Mouse (Mus musculus) intestine, embryonic 14.5 days (tissue): ENCODE measurements around the gene Ap1ar. TPM values are rescaled to one million over a fixed set of nuclear protein-coding genes. Genes with fewer than 3 reads are reported as not detected.
A peak's percentile ranks its signal among the peaks of the same experiment; 100 is the strongest.

Source experiments
- ATAC-seq: fragments of 200-750 bp; cut with Nextera tagmentation; replicated peaks from 2 replicates; pipeline ENCODE4 v1.8.0; 2017; ENCODE audit warnings: low read depth, moderate number of reproducible peaks, moderate TSS enrichment, moderate library complexity; ENCODE audit not compliant: low FRiP score, low TSS enrichment
- DNase-seq: peaks from one replicate; pipeline ENCODE4 v3.0.0-alpha.2; 2018; ENCODE audit warnings: low spot score
- H3K27ac ChIP-seq: fragments of 300-500 bp; sonication (generic); 2 replicates; pipeline ENCODE4 v1.5.1; 2014; ENCODE audit warnings: low read depth, mild to moderate bottlenecking, control low read depth
- H3K27me3 ChIP-seq: fragments of 300-500 bp; sonication (generic); replicated peaks from 2 replicates; pipeline ENCODE4 v1.6.1; 2014; ENCODE audit warnings: low read length, control low read depth; ENCODE audit not compliant: control insufficient read depth, insufficient read depth
- H3K36me3 ChIP-seq: fragments of 300-500 bp; sonication (generic); 2 replicates; pipeline ENCODE4 v1.6.1; 2014; ENCODE audit warnings: low read length, control low read depth; ENCODE audit not compliant: control insufficient read depth, insufficient read depth
- H3K4me1 ChIP-seq: fragments of 300-500 bp; sonication (generic); replicated peaks from 2 replicates; pipeline ENCODE4 v1.6.1; 2014; ENCODE audit warnings: low read length, control low read depth, mixed read lengths; ENCODE audit not compliant: control insufficient read depth, insufficient read depth
- H3K4me2 ChIP-seq: fragments of 300-500 bp; sonication (generic); 2 replicates; pipeline ENCODE4 v1.6.1; 2014; ENCODE audit warnings: low read length
- H3K4me3 ChIP-seq: fragments of 300-500 bp; sonication (generic); 2 replicates; pipeline ENCODE4 v1.5.1; 2014; ENCODE audit warnings: low read depth, low read length, control low read depth, mixed read lengths
- H3K9ac ChIP-seq: fragments of 300-500 bp; sonication (generic); 2 replicates; pipeline ENCODE4 v1.6.1; 2014; ENCODE audit warnings: mild to moderate bottlenecking, low read length
- H3K9me3 ChIP-seq: fragments of 300-500 bp; sonication (generic); 2 replicates; pipeline ENCODE4 v1.6.1; 2016; ENCODE audit warnings: low read length, control low read depth; ENCODE audit not compliant: control insufficient read depth
- WGBS: fragments of 180-500 bp; shearing (Covaris S2); extraction: QIAGEN DNeasy Blood & Tissue Kit; methylation state at CpG from one replicate; pipeline ENCODE4 v1.1.7; 2014; 5-methylcytosine and 5-hydroxymethylcytosine counted together
- polyA plus RNA-seq: library from polyadenylated mRNA; unstranded; fragments of >200 nt; fragmentation: Nextera tagmentation; extraction: Ambion mirVana; gene quantifications from 2 replicates; pipeline ENCODE4 v1.2.1, GENCODE M21; 2014

Gene Ap1ar
- polyA plus RNA-seq, 1 experiment from 2014 or later: 65.5 TPM

DNA sequence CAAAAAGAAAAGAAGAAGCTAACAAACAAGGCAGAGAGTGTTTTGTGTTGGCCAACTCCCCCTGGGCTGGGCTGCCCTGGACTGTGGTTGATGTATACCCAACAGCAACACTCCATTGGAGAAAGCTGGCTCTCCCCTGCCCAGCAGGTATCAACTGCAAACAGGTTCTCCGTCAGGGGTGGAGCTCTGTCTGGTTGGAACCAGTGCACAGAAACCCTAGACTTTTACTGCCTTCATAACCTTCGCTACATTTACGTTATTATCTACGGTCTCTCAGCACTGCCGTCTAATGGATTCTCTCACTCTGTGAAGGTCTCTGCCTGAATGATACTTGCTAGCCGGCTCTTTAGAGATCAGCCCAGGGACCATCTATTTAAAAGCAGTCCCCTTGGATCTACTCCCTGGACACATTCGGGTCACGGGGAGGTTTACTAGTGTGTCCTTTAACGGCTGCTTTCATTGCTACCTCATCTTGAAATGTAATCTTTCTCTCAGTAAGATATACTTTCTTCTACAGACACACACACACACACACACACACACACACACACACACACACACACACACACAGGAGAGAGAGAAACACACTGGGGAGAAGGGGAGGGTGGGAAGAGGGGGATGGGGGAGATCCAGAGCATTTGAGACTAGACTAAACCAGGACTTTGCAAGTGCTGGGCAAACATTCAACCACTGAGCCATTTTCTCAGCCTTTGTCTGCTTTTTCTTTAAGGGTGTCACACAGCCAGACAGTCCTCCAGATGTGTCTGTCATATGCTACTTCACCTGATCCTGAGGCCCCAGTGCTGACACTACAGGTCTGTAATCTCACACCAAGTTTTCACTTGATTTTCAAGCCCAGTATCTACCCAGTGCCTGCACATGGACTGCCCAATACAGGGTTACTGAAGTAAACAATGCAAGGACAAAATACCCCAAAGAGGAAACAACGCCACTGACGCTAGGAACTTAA is 18.3 kb downstream of the Ap1ar start:
- WGBS: 54% methylated on average over 11 of the region's 11 CpGs
- peak; percentile 78 for ATAC-seq
- no peak for DNase-seq
- H3K9ac ChIP-seq: no peak overlapping the region
- no peak overlapping the region for H3K27ac ChIP-seq
- no peaks in the 10 kb centered on the region for H3K27me3 ChIP-seq
- H3K4me1 ChIP-seq: no peaks in the 10 kb centered on the region
- H3K4me2 ChIP-seq: no peak overlapping the region
- H3K4me3 ChIP-seq: no peak overlapping the region
- no peaks in the 10 kb centered on the region for H3K9me3 ChIP-seq
- H3K36me3 ChIP-seq: peaks cover 43% of the 10 kb centered on the region

GRCm38 (mm10) chr3:127817120-127817683 is 20.1 kb downstream of the Ap1ar start:
- DNase-seq (no peak), ATAC-seq (no peak)
- Histone ChIP-seq H3K27ac (no peak overlapping the region), H3K4me2 (no peak overlapping the region), H3K9me3 (no peaks in the 10 kb centered on the region), H3K4me3 (no peak overlapping the region), H3K4me1 (no peaks in the 10 kb centered on the region), H3K9ac (no peak overlapping the region), H3K27me3 (no peaks in the 10 kb centered on the region), H3K36me3 (peaks cover 52% of the 10 kb centered on the region)
- 69% methylated on average over 7 of the region's 7 CpGs for WGBS

GRCm38 (mm10) chr3:127809103-127809502 is 28.2 kb downstream of the Ap1ar start:
- H3K36me3 ChIP-seq: peaks cover 69% of the 10 kb centered on the region
- H3K4me2 ChIP-seq: no peak overlapping the region
- DNase-seq (no peak), ATAC-seq (no peak)
- H3K9ac ChIP-seq: no peak overlapping the region
- no peak overlapping the region for H3K27ac ChIP-seq
- no peaks in the 10 kb centered on the region for H3K27me3 ChIP-seq
- H3K4me3 ChIP-seq: no peak overlapping the region
- 92% methylated on average over 7 of the region's 7 CpGs for WGBS
- H3K4me1 ChIP-seq: no peaks in the 10 kb centered on the region
- H3K9me3 ChIP-seq: no peaks in the 10 kb centered on the region

GRCm38 (mm10) chr3:127807846-127808245 is 29.5 kb downstream of the Ap1ar start:
- no peak overlapping the region for H3K4me3 ChIP-seq
- no peak overlapping the region for H3K27ac ChIP-seq
- whole genome bisulfite sequencing: 85% methylated on average over 5 of the region's 5 CpGs
- DNase-seq: no peak
- H3K9me3 ChIP-seq: no peaks in the 10 kb centered on the region
- no peaks in the 10 kb centered on the region for H3K27me3 ChIP-seq
- no peaks in the 10 kb centered on the region for H3K4me1 ChIP-seq
- H3K4me2 ChIP-seq: no peak overlapping the region
- no peak overlapping the region for H3K9ac ChIP-seq
- ATAC-seq: no peak
- H3K36me3 ChIP-seq: peaks cover 59% of the 10 kb centered on the region

DNA sequence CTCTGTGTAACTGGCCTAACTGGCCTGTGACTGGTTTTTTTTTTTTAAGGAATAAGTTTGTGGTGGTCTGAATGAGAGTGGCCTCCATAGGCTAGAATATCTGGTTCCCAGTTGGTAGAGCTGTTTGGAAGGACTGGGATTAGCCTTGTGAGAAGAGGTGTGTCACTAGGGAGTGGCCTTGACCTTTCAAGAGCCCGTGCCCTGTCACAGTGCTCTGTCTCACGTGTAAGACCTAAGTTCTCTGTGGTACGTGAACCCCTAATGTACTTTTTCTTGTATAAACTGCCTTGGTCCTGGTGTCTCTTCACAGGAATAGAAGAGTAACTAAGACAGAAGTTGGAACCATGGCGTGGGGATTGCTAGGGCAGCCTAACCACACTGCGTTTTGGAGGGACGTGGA is 31.3 kb downstream of the Ap1ar start:
- Histone ChIP-seq H3K9me3 (no peaks in the 10 kb centered on the region), H3K27ac (no peak overlapping the region), H3K9ac (no peak overlapping the region), H3K36me3 (peaks cover 43% of the 10 kb centered on the region), H3K4me2 (no peak overlapping the region), H3K4me1 (no peaks in the 10 kb centered on the region), H3K27me3 (no peaks in the 10 kb centered on the region), H3K4me3 (no peak overlapping the region)
- DNase-seq (no peak), ATAC-seq (no peak)
- WGBS: 88% methylated on average over 6 of the region's 6 CpGs

DNA sequence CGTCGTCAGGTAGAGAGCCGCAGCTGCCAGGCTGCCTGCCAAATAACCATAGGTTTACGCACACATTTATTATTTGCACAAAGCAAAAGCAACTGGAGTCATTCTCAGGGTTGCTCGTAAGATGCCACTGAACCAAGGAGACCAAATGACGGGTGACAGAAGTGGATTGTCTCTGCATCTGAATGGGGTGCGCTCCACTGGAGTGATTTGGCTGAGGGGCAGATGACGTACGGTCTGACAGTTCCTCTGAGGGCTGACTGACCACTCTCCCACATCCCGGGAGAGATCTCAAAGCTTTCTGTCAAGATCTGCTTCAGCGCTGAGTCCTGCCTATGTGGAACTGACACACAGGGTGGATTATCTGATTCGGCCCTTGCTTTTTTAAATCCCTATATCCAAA is 32.3 kb downstream of the Ap1ar start:
- Histone ChIP-seq H3K9ac (no peak overlapping the region), H3K36me3 (peaks cover 36% of the 10 kb centered on the region), H3K27me3 (no peaks in the 10 kb centered on the region), H3K27ac (no peak overlapping the region), H3K4me1 (no peaks in the 10 kb centered on the region), H3K9me3 (no peaks in the 10 kb centered on the region), H3K4me2 (no peak overlapping the region), H3K4me3 (no peak overlapping the region)
- ATAC-seq (no peak), DNase-seq (no peak)
- 85% methylated on average over 12 of the region's 12 CpGs for WGBS

- ATAC-seq (no peak), DNase-seq (no peak)
- no peaks in the 10 kb centered on the region for H3K9me3 ChIP-seq
- H3K4me3 ChIP-seq: no peak overlapping the region
- H3K4me2 ChIP-seq: no peak overlapping the region
- WGBS: 83% methylated on average over 4 of the region's 4 CpGs
- H3K4me1 ChIP-seq: no peaks in the 10 kb centered on the region
- H3K9ac ChIP-seq: no peak overlapping the region
- H3K36me3 ChIP-seq: peaks cover 30% of the 10 kb centered on the region
- H3K27me3 ChIP-seq: no peaks in the 10 kb centered on the region
- H3K27ac ChIP-seq: no peak overlapping the region
Observed at GRCm38 (mm10) chr3:127804439-127804838, 32.9 kb downstream of the Ap1ar start.

DNA sequence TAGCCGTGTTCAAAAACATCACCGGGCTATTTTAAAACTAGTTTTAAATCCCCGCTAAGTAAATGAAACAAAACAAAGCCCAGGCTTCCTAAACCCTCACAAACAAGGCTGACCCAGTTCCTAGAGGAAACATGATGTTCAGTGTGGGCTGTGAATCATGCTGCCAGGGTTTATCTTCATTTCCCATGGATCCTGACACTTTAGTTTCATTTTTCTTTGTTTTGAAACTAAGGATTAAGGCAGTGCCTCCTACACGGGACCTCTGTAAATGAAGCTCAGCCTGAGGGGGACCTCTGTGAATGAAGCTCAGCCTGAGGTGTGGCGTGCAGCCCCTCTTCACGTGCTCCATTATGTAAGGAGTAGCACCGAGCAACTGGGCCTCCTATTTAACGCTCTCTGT is 34.5 kb downstream of the Ap1ar start:
- H3K27me3 ChIP-seq: no peaks in the 10 kb centered on the region
- no peak overlapping the region for H3K4me3 ChIP-seq
- DNase-seq (no peak), ATAC-seq (no peak)
- H3K9ac ChIP-seq: no peak overlapping the region
- 40% methylated on average over 8 of the region's 8 CpGs for WGBS
- H3K9me3 ChIP-seq: no peaks in the 10 kb centered on the region
- no peaks in the 10 kb centered on the region for H3K4me1 ChIP-seq
- peaks cover 13% of the 10 kb centered on the region for H3K36me3 ChIP-seq
- H3K27ac ChIP-seq: no peak overlapping the region
- H3K4me2 ChIP-seq: no peak overlapping the region
